Mouse (Mus musculus) kidney, embryonic 16.5 days (tissue): ENCODE data around the gene Gm21953. TPM values are rescaled to one million over a fixed set of nuclear protein-coding genes. Genes with fewer than 3 reads are reported as not detected.
"Not testable (repeated sequence)": the region's sequence is repeated elsewhere in the genome, so short reads cannot be mapped to it uniquely, and the experiment has no call there.

ENCODE experiments used
- ATAC-seq: fragments of 200-750 bp; cut with Nextera tagmentation; 2 replicates; pipeline ENCODE4 v1.8.0; 2017; ENCODE audit warnings: moderate TSS enrichment; ENCODE audit not compliant: low FRiP score, low TSS enrichment
- H3K27ac ChIP-seq: fragments of 300-500 bp; sonication (generic); 2 replicates; pipeline ENCODE4 v1.5.1; 2014; ENCODE audit warnings: low read length
- H3K27me3 ChIP-seq: fragments of 300-500 bp; sonication (generic); 2 replicates; pipeline ENCODE4 v1.6.1; 2014; ENCODE audit warnings: low read length, control low read depth, mixed read lengths; ENCODE audit not compliant: insufficient read depth
- H3K36me3 ChIP-seq: fragments of 300-500 bp; sonication (generic); 2 replicates; pipeline ENCODE4 v1.6.1; 2014; ENCODE audit warnings: low read length, control low read depth, mixed read lengths; ENCODE audit not compliant: insufficient read depth
- H3K4me1 ChIP-seq: fragments of 300-500 bp; sonication (generic); 2 replicates; pipeline ENCODE4 v1.6.1; 2014; ENCODE audit warnings: low read length, control low read depth, mixed read lengths; ENCODE audit not compliant: insufficient read depth
- H3K4me2 ChIP-seq: fragments of 300-500 bp; sonication (generic); replicated peaks from 2 replicates; pipeline ENCODE4 v1.6.1; 2014; ENCODE audit warnings: low read depth, low read length
- H3K4me3 ChIP-seq: fragments of 300-500 bp; sonication (generic); 2 replicates; pipeline ENCODE4 v1.5.1; 2014; ENCODE audit warnings: mild to moderate bottlenecking, low read length
- H3K9ac ChIP-seq: fragments of 300-500 bp; sonication (generic); replicated peaks from 2 replicates; pipeline ENCODE4 v1.6.1; 2014; ENCODE audit warnings: low read length
- H3K9me3 ChIP-seq: fragments of 300-500 bp; sonication (generic); 2 replicates; pipeline ENCODE4 v1.6.1; 2016; ENCODE audit warnings: low read length, control low read depth
- WGBS: fragments of 180-500 bp; shearing (Covaris S2); extraction: QIAGEN DNeasy Blood & Tissue Kit; methylation state at CpG from one replicate; pipeline ENCODE4 v1.1.7; 2014; 5-methylcytosine and 5-hydroxymethylcytosine counted together
- polyA plus RNA-seq: library from polyadenylated mRNA; unstranded; fragments of >200 nt; fragmentation: Nextera tagmentation; extraction: Ambion mirVana; gene quantifications from 2 replicates; pipeline ENCODE4 v1.2.1, GENCODE M21; 2015

Gene Gm21953
- not detected in 2 replicates for polyA plus RNA-seq

DNA sequence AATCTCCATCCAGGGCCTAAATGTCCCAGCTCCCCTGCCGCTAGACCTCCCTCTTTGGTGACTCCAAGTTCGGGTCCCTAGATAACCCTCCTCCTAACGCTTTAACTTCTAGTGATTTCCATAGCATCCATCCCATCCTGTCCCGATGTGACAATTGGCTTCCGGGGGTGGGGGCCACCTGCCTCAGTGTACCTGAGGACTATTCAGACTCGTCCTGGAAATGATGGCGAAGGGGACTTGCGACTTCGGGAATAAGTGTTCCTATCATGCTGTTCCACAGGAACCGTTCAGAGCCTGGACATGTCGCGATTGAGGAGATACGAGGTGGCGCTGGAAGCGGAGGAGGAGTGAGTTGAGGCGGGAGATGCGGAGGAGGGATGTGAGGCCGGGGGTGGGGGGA lies at the start of gene Gm21953:
Gm21953 (plus strand) TSS at position 301 of the 400 bp plus-strand sequence.
- not testable (repeated sequence) for H3K4me3 ChIP-seq, H3K9ac ChIP-seq, H3K27me3 ChIP-seq, H3K36me3 ChIP-seq, H3K4me1 ChIP-seq, H3K9me3 ChIP-seq, H3K27ac ChIP-seq, H3K4me2 ChIP-seq, ATAC-seq
- no CpG with 5 or more reads among the region's 18 CpGs for WGBS

GRCm38 (mm10) chr4:42255467-42255866 lies 38.6 kb upstream of the Gm21953 start, which contains the start of gene Ccl21b:
Ccl21b (plus strand) TSS chr4:42255767.
- not testable (repeated sequence) for H3K36me3 ChIP-seq, H3K9me3 ChIP-seq, H3K4me3 ChIP-seq, H3K27ac ChIP-seq, H3K9ac ChIP-seq, H3K4me1 ChIP-seq, ATAC-seq, H3K27me3 ChIP-seq, H3K4me2 ChIP-seq
- WGBS, result no CpG with 5 or more reads among the region's 5 CpGs

- not testable (repeated sequence) for H3K4me1 ChIP-seq, H3K27ac ChIP-seq, H3K9ac ChIP-seq, H3K27me3 ChIP-seq, H3K4me3 ChIP-seq, H3K36me3 ChIP-seq, H3K4me2 ChIP-seq, ATAC-seq, H3K9me3 ChIP-seq
- WGBS, result no CpG with 5 or more reads among the region's 1 CpGs
These were observed 24.0 kb downstream of the Gm21953 start, which contains the start of gene Fam205a3 for GRCm38 (mm10) chr4:42318034-42318433. Fam205a3 (plus strand) TSS chr4:42318334.

Other genes starting within 250 kb of the Gm21953 start
- gene Gm3893, start 203.1 kb upstream of the Gm21953 start, polyA plus RNA-seq, result not detected in 2 replicates
- 3.7 and 14.3 TPM in 2 replicates for gene Gm13304, start 179.4 kb upstream of the Gm21953 start, polyA plus RNA-seq
- gene Gm13306, start 140.8 kb upstream of the Gm21953 start, polyA plus RNA-seq, result not detected in 2 replicates
- 0.59 TPM in 1 of 2 replicates, not detected in the other for gene Gm13305, start 125.7 kb upstream of the Gm21953 start, polyA plus RNA-seq
- gene Gm10600, start 53.6 kb upstream of the Gm21953 start, polyA plus RNA-seq, result not detected in 2 replicates
- gene Ccl21b, start 38.5 kb upstream of the Gm21953 start, polyA plus RNA-seq, result 0.64 and 0.65 TPM in 2 replicates
- not detected in 2 replicates for gene Fam205a3, start 24.1 kb downstream of the Gm21953 start, polyA plus RNA-seq
- not detected in 2 replicates for gene Gm21586, start 145.1 kb downstream of the Gm21953 start, polyA plus RNA-seq
- not detected in 2 replicates for gene Gm2163, start 172.5 kb downstream of the Gm21953 start, polyA plus RNA-seq
- gene Fam205a2, start 233.9 kb downstream of the Gm21953 start, polyA plus RNA-seq, result not detected in 2 replicates